Mouse (Mus musculus) embryonic fibroblast, embryonic 13.5 days (primary cell): ENCODE measurements around the gene Fam241b.

Experiments used
- CTCF ChIP-seq: IDR thresholded peaks from 2 replicates; pipeline ENCODE4 v1.5.1; 2011; ENCODE audit warnings: mild to moderate bottlenecking, control low read depth, low read length, moderate library complexity, borderline replicate concordance; ENCODE audit not compliant: insufficient read depth
- POLR2A ChIP-seq: IDR thresholded peaks from 2 replicates; pipeline ENCODE4 v1.6.1; 2011; ENCODE audit warnings: low read depth, mild to moderate bottlenecking, control low read depth, low read length, moderate library complexity

DNA sequence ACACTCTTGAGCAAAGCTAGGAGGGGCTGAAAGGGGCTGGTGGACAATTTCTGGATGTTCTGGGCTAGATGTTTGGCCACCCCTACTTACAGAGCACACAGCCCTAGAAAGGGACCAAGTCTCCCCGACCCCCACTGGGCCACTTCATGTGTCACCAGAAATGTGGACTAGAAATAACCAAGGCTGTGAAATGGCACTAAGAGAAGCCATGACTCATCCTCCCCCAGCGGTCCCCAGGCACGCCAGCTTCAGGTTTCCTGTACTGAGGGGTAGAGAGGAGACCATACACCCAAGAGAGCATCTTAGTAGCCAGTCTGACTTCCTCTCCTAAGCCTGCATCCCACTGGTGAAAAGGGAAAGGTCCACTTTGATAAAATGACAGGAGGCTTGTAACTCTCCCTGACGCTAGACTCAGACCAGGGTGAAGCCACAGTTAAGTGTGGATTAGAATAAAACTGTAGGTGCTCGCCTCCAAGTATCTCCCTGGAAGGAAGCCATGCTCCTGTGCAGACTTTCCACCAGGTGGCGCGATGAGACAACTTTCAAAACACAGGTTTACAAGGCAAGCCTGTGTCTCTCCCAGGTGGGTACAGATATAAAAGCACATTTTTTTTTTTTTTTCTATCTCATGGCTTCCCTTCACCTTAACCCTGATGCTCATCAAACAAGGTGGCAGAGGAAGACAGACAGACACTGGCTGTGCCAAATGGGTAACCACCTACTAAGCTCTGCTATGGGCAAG, 38.7 kb downstream of the Fam241b start:
- peak; percentile 59 for TF ChIP-seq CTCF
- TF ChIP-seq POLR2A = no peak
